Mouse (Mus musculus): ENCODE results near the gene Xaf1. TPM values are rescaled to one million over a fixed set of nuclear protein-coding genes. Genes with fewer than 3 reads are reported as not detected.

Xaf1 gene
- 0.98 and 1.3 TPM in 2 replicates for polyA plus RNA-seq (2014; fragmentation: Nextera tagmentation; extraction: Ambion mirVana)

GRCm38 (mm10) chr11:72301334-72301733, at the start of gene Xaf1:
TSS of gene Xaf1 (plus strand) at chr11:72301629.
- Histone ChIP-seq H3K9ac (ENCODE audit: low read depth, low read length) (no peak within 1 kb of the TSS), H3K4me2 (replicated peaks; ENCODE audit: low read depth, low read length) (peak within 1 kb of the TSS; percentile 5; the same call in 1 of the 2 replicates), H3K27ac (ENCODE audit: low read depth, low read length) (no peak within 1 kb of the TSS), H3K4me1 (replicated peaks; ENCODE audit: control insufficient read depth, insufficient read depth, low read length) (no peaks in the 10 kb centered on the region), H3K4me3 (ENCODE audit: low read depth, low read length) (no peak within 1 kb of the TSS), H3K27me3 (ENCODE audit: control insufficient read depth, insufficient read depth, low read length) (no peaks in the 10 kb centered on the region), H3K36me3 (ENCODE audit: control insufficient read depth, insufficient read depth, low read length) (no peaks in the 10 kb centered on the region), H3K9me3 (ENCODE audit: control insufficient read depth, low read length) (no peaks in the 10 kb centered on the region)
- ATAC-seq (ENCODE audit: low FRiP score) (no peak), DNase-seq (ENCODE audit: low spot score) (no peak)
- 24% methylated on average over 6 of the region's 6 CpGs for WGBS

GRCm38 (mm10) chr11:72255629-72256028, 45.8 kb upstream of the Xaf1 start:
- Histone ChIP-seq H3K36me3 (ENCODE audit: control insufficient read depth, insufficient read depth, low read length) (no peaks in the 10 kb centered on the region), H3K4me3 (ENCODE audit: low read depth, low read length) (no peak overlapping the region), H3K27ac (ENCODE audit: low read depth, low read length) (no peak overlapping the region), H3K4me1 (replicated peaks; ENCODE audit: control insufficient read depth, insufficient read depth, low read length) (no peaks in the 10 kb centered on the region), H3K9me3 (ENCODE audit: control insufficient read depth, low read length) (no peaks in the 10 kb centered on the region), H3K4me2 (replicated peaks; ENCODE audit: low read depth, low read length) (no peak overlapping the region), H3K9ac (ENCODE audit: low read depth, low read length) (no peak overlapping the region), H3K27me3 (ENCODE audit: control insufficient read depth, insufficient read depth, low read length) (no peaks in the 10 kb centered on the region)
- ATAC-seq (ENCODE audit: low FRiP score) (no peak), DNase-seq (ENCODE audit: low spot score) (no peak)
- 89% methylated on average over 4 of the region's 4 CpGs for WGBS

GRCm38 (mm10) chr11:72256441-72256840, 45.0 kb upstream of the Xaf1 start:
- ATAC-seq (ENCODE audit: low FRiP score) (no peak), DNase-seq (ENCODE audit: low spot score) (no peak)
- H3K4me2 ChIP-seq (replicated peaks; ENCODE audit: low read depth, low read length) = no peak overlapping the region
- no peaks in the 10 kb centered on the region for H3K9me3 ChIP-seq (ENCODE audit: control insufficient read depth, low read length)
- H3K9ac ChIP-seq (ENCODE audit: low read depth, low read length) = no peak overlapping the region
- no peaks in the 10 kb centered on the region for H3K36me3 ChIP-seq (ENCODE audit: control insufficient read depth, insufficient read depth, low read length)
- H3K27ac ChIP-seq (ENCODE audit: low read depth, low read length) = no peak overlapping the region
- no peak overlapping the region for H3K4me3 ChIP-seq (ENCODE audit: low read depth, low read length)
- 78% methylated on average over 2 of the region's 2 CpGs for WGBS
- H3K27me3 ChIP-seq (ENCODE audit: control insufficient read depth, insufficient read depth, low read length) = no peaks in the 10 kb centered on the region
- H3K4me1 ChIP-seq (replicated peaks; ENCODE audit: control insufficient read depth, insufficient read depth, low read length) = no peaks in the 10 kb centered on the region

GRCm38 (mm10) chr11:72265483-72265882, 35.9 kb upstream of the Xaf1 start:
- Histone ChIP-seq H3K4me1 (replicated peaks; ENCODE audit: control insufficient read depth, insufficient read depth, low read length) (no peaks in the 10 kb centered on the region; the same call in none of the 2 replicates), H3K4me3 (ENCODE audit: low read depth, low read length) (no peak overlapping the region), H3K9me3 (ENCODE audit: control insufficient read depth, low read length) (no peaks in the 10 kb centered on the region), H3K9ac (ENCODE audit: low read depth, low read length) (no peak overlapping the region), H3K27me3 (ENCODE audit: control insufficient read depth, insufficient read depth, low read length) (peaks cover 28% of the 10 kb centered on the region), H3K4me2 (replicated peaks; ENCODE audit: low read depth, low read length) (no peak overlapping the region), H3K36me3 (ENCODE audit: control insufficient read depth, insufficient read depth, low read length) (no peaks in the 10 kb centered on the region), H3K27ac (ENCODE audit: low read depth, low read length) (no peak overlapping the region)
- DNase-seq (ENCODE audit: low spot score) (peak; percentile 21), ATAC-seq (ENCODE audit: low FRiP score) (no peak)
- WGBS = 4% methylated on average over 11 of the region's 11 CpGs

GRCm38 (mm10) chr11:72266207-72266959, 35.0 kb upstream of the Xaf1 start:
- WGBS = 2% methylated on average over 43 of the region's 46 CpGs
- no peaks in the 10 kb centered on the region for H3K9me3 ChIP-seq (ENCODE audit: control insufficient read depth, low read length)
- H3K36me3 ChIP-seq (ENCODE audit: control insufficient read depth, insufficient read depth, low read length) = no peaks in the 10 kb centered on the region
- no peak overlapping the region for H3K27ac ChIP-seq (ENCODE audit: low read depth, low read length)
- peak overlapping the region; percentile 21 for H3K9ac ChIP-seq (ENCODE audit: low read depth, low read length)
- DNase-seq (ENCODE audit: low spot score) = peak; percentile 75
- peak; percentile 84 for ATAC-seq (ENCODE audit: low FRiP score)
- H3K4me2 ChIP-seq (replicated peaks; ENCODE audit: low read depth, low read length) = peak overlapping the region; percentile 56
- H3K27me3 ChIP-seq (ENCODE audit: control insufficient read depth, insufficient read depth, low read length) = peaks cover 28% of the 10 kb centered on the region
- H3K4me3 ChIP-seq (ENCODE audit: low read depth, low read length) = peak overlapping the region; percentile 34
- no peaks in the 10 kb centered on the region; the same call in none of the 2 replicates for H3K4me1 ChIP-seq (replicated peaks; ENCODE audit: control insufficient read depth, insufficient read depth, low read length)

DNA sequence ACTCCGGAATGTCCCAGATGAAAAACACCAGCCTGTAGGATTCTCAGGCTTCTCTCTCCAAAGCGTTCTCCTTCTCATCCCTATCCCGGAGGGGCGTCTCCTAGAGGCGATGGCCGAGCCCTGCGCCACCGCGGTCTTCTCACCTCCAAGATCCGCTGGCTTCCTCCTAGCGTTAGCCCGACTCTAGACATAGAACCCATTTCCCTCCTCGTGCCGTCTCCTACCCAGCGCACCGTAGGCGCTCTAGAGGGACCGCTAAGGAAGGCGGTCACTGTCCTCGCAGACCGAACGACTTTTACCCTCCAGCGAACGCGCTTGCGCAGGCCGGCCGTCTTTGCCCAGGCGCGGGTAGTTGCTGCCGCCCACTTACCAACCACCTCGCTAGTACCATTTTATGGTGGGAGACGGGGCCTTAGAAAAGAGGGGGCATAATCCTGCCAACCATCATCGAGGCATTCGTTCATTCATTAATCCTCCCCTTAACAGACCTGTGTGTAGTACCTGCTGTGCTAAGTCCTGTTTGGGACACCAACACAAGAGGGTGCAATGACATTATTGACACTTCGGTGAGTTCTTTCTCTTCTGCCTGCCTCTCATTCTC, 34.4 kb upstream of the Xaf1 start, which contains the start of gene Slc13a5:
Slc13a5 (minus strand) TSS at position 263 of the 601 bp plus-strand sequence.
- H3K36me3 ChIP-seq (ENCODE audit: control insufficient read depth, insufficient read depth, low read length) = no peaks in the 10 kb centered on the region
- peak within 1 kb of the TSS; percentile 34 for H3K4me3 ChIP-seq (ENCODE audit: low read depth, low read length)
- no peak within 1 kb of the TSS for H3K27ac ChIP-seq (ENCODE audit: low read depth, low read length)
- peak; percentile 59 for ATAC-seq (ENCODE audit: low FRiP score)
- H3K27me3 ChIP-seq (ENCODE audit: control insufficient read depth, insufficient read depth, low read length) = peaks cover 28% of the 10 kb centered on the region
- DNase-seq (ENCODE audit: low spot score) = peak; percentile 63
- H3K4me2 ChIP-seq (replicated peaks; ENCODE audit: low read depth, low read length) = peak within 1 kb of the TSS; percentile 56
- H3K9me3 ChIP-seq (ENCODE audit: control insufficient read depth, low read length) = no peaks in the 10 kb centered on the region
- no peaks in the 10 kb centered on the region; the same call in none of the 2 replicates for H3K4me1 ChIP-seq (replicated peaks; ENCODE audit: control insufficient read depth, insufficient read depth, low read length)
- WGBS = 2% methylated on average over 36 of the region's 36 CpGs
- H3K9ac ChIP-seq (ENCODE audit: low read depth, low read length) = peak within 1 kb of the TSS; percentile 21

DNA sequence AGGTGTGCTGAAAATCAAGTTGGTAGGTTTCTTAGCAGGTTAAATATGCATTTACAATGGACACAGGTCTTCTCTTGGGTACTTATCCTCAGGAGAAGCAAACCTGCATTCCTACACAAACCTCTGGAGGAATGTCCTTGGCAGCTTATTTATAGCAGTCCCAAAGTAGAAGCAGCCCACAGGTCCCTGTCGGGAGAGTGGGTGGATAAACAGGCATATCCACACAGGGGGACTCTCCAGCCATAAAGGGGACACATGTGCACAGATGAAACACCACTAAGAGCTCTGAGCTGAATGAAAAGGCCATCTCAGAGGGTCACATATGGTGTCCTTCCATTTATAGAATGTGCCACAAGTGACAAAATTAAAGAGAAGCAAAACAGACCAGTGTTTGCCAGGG, 29.7 kb upstream of the Xaf1 start:
- ATAC-seq (ENCODE audit: low FRiP score) (no peak), DNase-seq (ENCODE audit: low spot score) (no peak)
- WGBS = 67% methylated on average over 1 of the region's 1 CpGs
- Histone ChIP-seq H3K4me3 (ENCODE audit: low read depth, low read length) (no peak overlapping the region), H3K36me3 (ENCODE audit: control insufficient read depth, insufficient read depth, low read length) (no peaks in the 10 kb centered on the region), H3K27ac (ENCODE audit: low read depth, low read length) (no peak overlapping the region), H3K4me2 (replicated peaks; ENCODE audit: low read depth, low read length) (no peak overlapping the region), H3K4me1 (replicated peaks; ENCODE audit: control insufficient read depth, insufficient read depth, low read length) (no peaks in the 10 kb centered on the region; the same call in 1 of the 2 replicates), H3K9ac (ENCODE audit: low read depth, low read length) (no peak overlapping the region), H3K9me3 (ENCODE audit: control insufficient read depth, low read length) (no peaks in the 10 kb centered on the region), H3K27me3 (ENCODE audit: control insufficient read depth, insufficient read depth, low read length) (peaks cover 3% of the 10 kb centered on the region)

DNA sequence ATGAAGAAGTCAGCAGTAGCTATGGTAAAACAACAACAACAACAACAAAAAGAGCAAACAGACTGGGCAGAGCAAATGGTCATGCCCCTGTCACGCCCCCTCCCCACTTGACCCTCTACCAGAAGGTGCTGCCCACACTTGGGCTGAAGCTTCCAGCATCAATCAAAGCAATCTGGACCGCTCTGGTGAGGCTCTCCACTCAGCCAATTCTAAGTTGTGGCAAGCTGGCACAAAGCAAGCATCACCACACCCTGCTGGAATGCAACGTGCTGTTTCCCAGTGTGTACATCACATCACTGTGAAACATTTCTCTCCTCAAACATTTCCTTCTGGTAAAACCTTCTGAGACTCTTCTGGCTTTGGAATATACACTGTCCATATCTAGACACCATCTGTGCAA, 28.1 kb upstream of the Xaf1 start:
- ATAC-seq (ENCODE audit: low FRiP score) (no peak), DNase-seq (ENCODE audit: low spot score) (no peak)
- H3K4me1 ChIP-seq (replicated peaks; ENCODE audit: control insufficient read depth, insufficient read depth, low read length) = no peaks in the 10 kb centered on the region
- no peak overlapping the region for H3K9ac ChIP-seq (ENCODE audit: low read depth, low read length)
- H3K9me3 ChIP-seq (ENCODE audit: control insufficient read depth, low read length) = no peaks in the 10 kb centered on the region
- H3K4me2 ChIP-seq (replicated peaks; ENCODE audit: low read depth, low read length) = no peak overlapping the region
- no peak overlapping the region for H3K27ac ChIP-seq (ENCODE audit: low read depth, low read length)
- no peak overlapping the region for H3K4me3 ChIP-seq (ENCODE audit: low read depth, low read length)
- H3K27me3 ChIP-seq (ENCODE audit: control insufficient read depth, insufficient read depth, low read length) = no peaks in the 10 kb centered on the region
- 76% methylated on average over 3 of the region's 3 CpGs for WGBS
- no peaks in the 10 kb centered on the region for H3K36me3 ChIP-seq (ENCODE audit: control insufficient read depth, insufficient read depth, low read length)

Measured in hindbrain, embryonic 11.5 days (tissue).